Mouse (Mus musculus): ENCODE results near the gene Tnnc1. TPM values are rescaled to one million over a fixed set of nuclear protein-coding genes. Genes with fewer than 3 reads are reported as not detected.

Tnnc1 gene
- polyA plus RNA-seq, 1 experiment from 2014 or later = 77.2 TPM

DNA sequence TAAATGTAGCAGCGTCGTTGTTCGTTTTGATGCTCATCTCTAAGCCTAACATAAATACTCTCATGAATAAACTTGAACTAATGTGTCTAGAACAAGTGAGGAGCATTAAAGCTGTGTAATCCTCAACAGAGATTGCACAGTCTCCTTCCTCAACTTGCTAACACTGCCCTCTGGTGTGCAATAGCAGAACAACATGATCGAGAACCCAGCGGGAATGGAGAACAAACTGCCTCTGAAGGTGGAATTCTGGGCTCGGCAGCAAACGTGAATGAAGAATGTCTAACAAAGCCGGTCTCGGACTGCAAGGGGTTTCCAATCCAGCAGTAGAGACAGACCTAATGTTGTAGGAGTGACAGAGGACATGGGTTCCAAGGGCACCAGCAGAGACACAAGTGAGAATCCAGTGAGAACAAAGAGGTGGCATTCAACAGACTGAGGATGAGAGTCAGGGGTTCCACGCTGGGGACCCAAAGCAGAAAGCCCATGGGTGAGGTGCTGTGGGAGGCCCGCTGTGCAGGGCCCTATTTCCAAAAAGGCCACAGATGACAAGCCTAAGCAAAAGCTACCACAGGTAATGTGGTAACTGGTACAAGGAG lies 26.0 kb downstream of the Tnnc1 start:
- TF ChIP-seq EP300 (IDR thresholded peaks at IDR 0.05) (no peak), CTCF (IDR thresholded peaks at IDR 0.05) (peak; percentile 97)
- peaks cover 6% of the 10 kb centered on the region; the same call in 1 of the 2 replicates for H3K4me1 ChIP-seq (ENCODE audit: insufficient read depth, low read depth, low read length)
- H3K36me3 ChIP-seq (ENCODE audit: insufficient read depth, low read length) = no peaks in the 10 kb centered on the region
- DNase-seq (ENCODE audit: low spot score) (peak; percentile 89), ATAC-seq (peak; percentile 11)
- H3K9ac ChIP-seq (replicated peaks; ENCODE audit: low read depth) = no peak overlapping the region
- no peak overlapping the region for H3K4me3 ChIP-seq (ENCODE audit: low read depth, low read length)
- 0 out of 2 replicates have a peak overlapping the region, but pooled peaks have one; percentile 3 for H3K4me2 ChIP-seq (replicated peaks; ENCODE audit: low read depth, low read length)
- no peaks in the 10 kb centered on the region for H3K27me3 ChIP-seq (replicated peaks; ENCODE audit: insufficient read depth, low read length)
- no peaks in the 10 kb centered on the region for H3K9me3 ChIP-seq (ENCODE audit: low read length)
- WGBS = 12% methylated on average over 11 of the region's 11 CpGs
- peak overlapping the region; percentile 77 for H3K27ac ChIP-seq (ENCODE audit: low read length)

DNA sequence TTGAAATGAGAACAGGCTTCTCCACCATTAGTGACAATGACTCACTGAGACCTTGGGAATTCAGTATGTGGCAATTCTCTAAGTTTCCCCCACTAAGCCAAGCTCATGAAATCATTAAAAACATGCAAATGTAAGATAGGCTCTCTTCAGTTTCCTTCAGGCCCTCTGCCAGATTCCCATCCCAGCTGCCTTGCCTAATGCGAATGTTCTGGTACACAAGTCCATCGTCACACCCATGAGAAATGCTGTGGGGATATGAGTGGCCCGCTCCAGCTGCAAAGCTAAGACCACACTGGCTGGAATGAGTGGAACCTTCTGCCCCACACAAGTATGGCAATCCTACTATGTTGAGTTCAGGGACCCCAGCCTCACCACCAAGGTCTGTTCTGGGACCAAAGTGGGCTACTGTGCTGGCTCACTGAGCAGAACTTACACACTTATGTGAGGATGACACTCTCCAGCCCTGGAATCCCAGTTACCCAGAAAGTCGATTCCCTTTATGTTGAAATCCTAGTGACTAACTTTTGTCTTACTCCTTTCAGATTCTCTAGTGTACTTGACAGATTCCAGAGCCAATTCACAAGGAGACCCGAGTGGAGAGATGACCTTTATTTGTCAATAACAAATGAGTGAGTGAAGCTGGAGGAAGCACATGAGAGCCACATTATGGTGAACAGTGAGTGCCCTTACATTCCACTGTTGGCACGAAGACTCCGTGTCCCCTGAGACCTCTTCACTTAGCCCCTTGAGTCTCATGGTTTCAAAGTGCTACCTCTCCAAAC lies 29.2 kb downstream of the Tnnc1 start:
- TF ChIP-seq EP300 (IDR thresholded peaks at IDR 0.05) (peak; percentile 84), CTCF (IDR thresholded peaks at IDR 0.05) (no peak)
- peak; percentile 67 for ATAC-seq
- H3K27ac ChIP-seq (ENCODE audit: low read length) = peak overlapping the region; percentile 78

DNA sequence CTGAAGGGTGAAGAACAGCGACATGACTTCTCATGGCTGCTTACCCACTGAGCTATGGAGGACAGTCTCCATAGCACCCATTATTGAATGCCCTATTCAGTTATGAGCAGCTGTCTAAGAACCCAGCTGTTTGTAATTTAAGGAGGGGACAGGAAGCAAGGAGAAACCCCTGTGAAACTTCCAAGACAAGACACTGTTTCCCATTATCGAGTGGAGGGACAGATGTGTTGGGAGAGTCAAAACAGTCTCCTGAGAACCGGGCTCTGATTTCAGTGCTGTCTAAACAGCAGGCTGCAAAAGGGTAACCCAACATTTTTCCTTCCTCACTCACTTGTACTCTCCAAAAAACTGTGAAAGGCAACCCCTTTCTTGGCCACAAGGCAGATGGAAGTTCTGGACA lies 32.4 kb downstream of the Tnnc1 start:
- H3K4me3 ChIP-seq (ENCODE audit: low read depth, low read length) = no peak overlapping the region
- H3K9ac ChIP-seq (replicated peaks; ENCODE audit: low read depth) = no peak overlapping the region
- H3K4me1 ChIP-seq (ENCODE audit: insufficient read depth, low read depth, low read length) = 0 out of 2 replicates have a peak, but pooled peaks cover 3% of the 10 kb centered on the region
- ATAC-seq = no peak
- DNase-seq (ENCODE audit: low spot score) = no peak
- no peak overlapping the region for H3K4me2 ChIP-seq (replicated peaks; ENCODE audit: low read depth, low read length)
- no peaks in the 10 kb centered on the region for H3K36me3 ChIP-seq (ENCODE audit: insufficient read depth, low read length)
- no peaks in the 10 kb centered on the region for H3K27me3 ChIP-seq (replicated peaks; ENCODE audit: insufficient read depth, low read length)
- H3K27ac ChIP-seq (ENCODE audit: low read length) = no peak overlapping the region
- no peak for TF ChIP-seq EP300 (IDR thresholded peaks at IDR 0.05)
- no peak for TF ChIP-seq CTCF (IDR thresholded peaks at IDR 0.05)
- 66% methylated on average over 3 of the region's 3 CpGs for WGBS
- H3K9me3 ChIP-seq (ENCODE audit: low read length) = no peaks in the 10 kb centered on the region

More for the DNA sequence above, 29.2 kb downstream of the Tnnc1 start:
- Histone ChIP-seq H3K9me3 (ENCODE audit: low read length) (no peaks in the 10 kb centered on the region), H3K36me3 (ENCODE audit: insufficient read depth, low read length) (no peaks in the 10 kb centered on the region), H3K27me3 (replicated peaks; ENCODE audit: insufficient read depth, low read length) (no peaks in the 10 kb centered on the region), H3K4me1 (ENCODE audit: insufficient read depth, low read depth, low read length) (0 out of 2 replicates have a peak, but pooled peaks cover 6% of the 10 kb centered on the region), H3K9ac (replicated peaks; ENCODE audit: low read depth) (no peak overlapping the region), H3K4me3 (ENCODE audit: low read depth, low read length) (no peak overlapping the region), H3K4me2 (replicated peaks; ENCODE audit: low read depth, low read length) (no peak overlapping the region)
- 46% methylated on average over 7 of the region's 7 CpGs for WGBS
- DNase-seq (ENCODE audit: low spot score) = peak; percentile 96

DNA sequence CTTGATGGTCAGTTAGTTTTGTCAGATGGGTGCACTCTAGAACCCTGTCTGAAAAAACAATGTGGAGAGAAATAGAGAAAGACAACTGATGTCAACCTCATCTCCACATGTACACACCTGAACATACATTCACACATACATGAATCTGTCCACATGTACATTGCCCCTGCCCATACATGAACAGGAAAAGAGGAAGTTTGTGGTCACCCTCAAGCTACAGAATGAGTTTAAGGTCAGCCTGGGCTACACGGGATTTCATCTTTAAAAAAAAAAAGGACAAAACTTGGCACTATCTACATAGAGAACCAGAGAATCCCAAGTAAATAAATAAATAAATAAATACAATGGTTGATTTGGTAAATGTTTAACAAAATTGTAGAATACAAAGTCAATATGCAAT lies 36.7 kb downstream of the Tnnc1 start:
- Histone ChIP-seq H3K4me1 (ENCODE audit: insufficient read depth, low read depth, low read length) (no peaks in the 10 kb centered on the region), H3K27ac (ENCODE audit: low read length) (no peak overlapping the region), H3K27me3 (replicated peaks; ENCODE audit: insufficient read depth, low read length) (no peaks in the 10 kb centered on the region), H3K9ac (replicated peaks; ENCODE audit: low read depth) (no peak overlapping the region), H3K4me3 (ENCODE audit: low read depth, low read length) (no peak overlapping the region), H3K4me2 (replicated peaks; ENCODE audit: low read depth, low read length) (no peak overlapping the region), H3K9me3 (ENCODE audit: low read length) (no peaks in the 10 kb centered on the region), H3K36me3 (ENCODE audit: insufficient read depth, low read length) (no peaks in the 10 kb centered on the region)
- ATAC-seq (no peak), DNase-seq (ENCODE audit: low spot score) (no peak)
- 79% methylated on average over 1 of the region's 1 CpGs for WGBS
- TF ChIP-seq EP300 (IDR thresholded peaks at IDR 0.05) (no peak), CTCF (IDR thresholded peaks at IDR 0.05) (no peak)

DNA sequence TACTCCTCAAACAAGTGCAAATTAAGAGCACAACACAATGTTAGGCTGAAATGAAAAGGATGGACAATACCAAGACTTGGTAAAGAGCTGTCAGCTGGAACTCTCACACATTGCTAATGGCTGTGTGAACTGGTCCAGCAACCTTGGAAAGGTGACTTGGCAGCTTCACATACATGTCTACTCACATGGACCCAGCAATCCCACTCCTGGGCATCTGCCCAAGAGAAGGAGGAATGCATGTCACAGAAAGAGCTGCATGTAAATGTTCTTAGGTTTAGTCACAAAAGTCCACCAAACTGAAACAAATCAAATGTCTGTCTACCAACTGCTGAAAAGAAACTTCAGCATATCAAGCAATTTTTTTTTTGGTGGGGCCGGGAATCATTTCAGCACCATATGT lies 37.8 kb downstream of the Tnnc1 start:
- TF ChIP-seq EP300 (IDR thresholded peaks at IDR 0.05) = no peak
- TF ChIP-seq CTCF (IDR thresholded peaks at IDR 0.05) = no peak
- ATAC-seq (no peak), DNase-seq (ENCODE audit: low spot score) (no peak)
- Histone ChIP-seq H3K4me3 (ENCODE audit: low read depth, low read length) (no peak overlapping the region), H3K9me3 (ENCODE audit: low read length) (no peaks in the 10 kb centered on the region), H3K27ac (ENCODE audit: low read length) (no peak overlapping the region), H3K4me2 (replicated peaks; ENCODE audit: low read depth, low read length) (no peak overlapping the region), H3K9ac (replicated peaks; ENCODE audit: low read depth) (no peak overlapping the region), H3K36me3 (ENCODE audit: insufficient read depth, low read length) (no peaks in the 10 kb centered on the region), H3K27me3 (replicated peaks; ENCODE audit: insufficient read depth, low read length) (no peaks in the 10 kb centered on the region), H3K4me1 (ENCODE audit: insufficient read depth, low read depth, low read length) (no peaks in the 10 kb centered on the region)
- 70% methylated on average over 1 of the region's 1 CpGs for WGBS

DNA sequence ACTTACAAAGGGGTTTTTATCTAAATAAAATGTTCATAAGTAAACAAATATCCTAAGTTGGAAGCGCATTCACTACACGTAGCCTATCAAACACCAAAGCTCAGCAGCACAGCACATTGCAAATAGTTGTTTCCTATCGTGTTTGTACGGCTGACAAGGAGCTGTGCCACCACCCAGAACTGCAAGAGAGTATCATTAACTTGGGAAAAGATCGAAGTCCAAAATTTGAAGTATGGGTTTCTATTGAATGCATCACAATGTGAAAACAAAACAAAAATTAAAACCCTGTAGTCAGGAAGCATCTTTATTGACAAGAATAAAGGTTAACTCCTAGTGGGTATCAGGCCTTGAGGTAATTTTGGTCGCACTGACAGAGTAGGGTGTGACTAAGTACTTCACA lies 40.3 kb downstream of the Tnnc1 start:
- Histone ChIP-seq H3K4me2 (replicated peaks; ENCODE audit: low read depth, low read length) (no peak overlapping the region), H3K4me1 (ENCODE audit: insufficient read depth, low read depth, low read length) (0 out of 2 replicates have a peak, but pooled peaks cover 4% of the 10 kb centered on the region), H3K27ac (ENCODE audit: low read length) (no peak overlapping the region), H3K27me3 (replicated peaks; ENCODE audit: insufficient read depth, low read length) (no peaks in the 10 kb centered on the region), H3K4me3 (ENCODE audit: low read depth, low read length) (no peak overlapping the region), H3K36me3 (ENCODE audit: insufficient read depth, low read length) (no peaks in the 10 kb centered on the region), H3K9me3 (ENCODE audit: low read length) (no peaks in the 10 kb centered on the region), H3K9ac (replicated peaks; ENCODE audit: low read depth) (no peak overlapping the region)
- DNase-seq (ENCODE audit: low spot score) = no peak
- ATAC-seq = no peak
- WGBS = 75% methylated on average over 6 of the region's 6 CpGs
- no peak for TF ChIP-seq CTCF (IDR thresholded peaks at IDR 0.05)
- no peak for TF ChIP-seq EP300 (IDR thresholded peaks at IDR 0.05)

All from lung, postnatal 0 days (tissue).